Mouse (Mus musculus) Muller cell, postnatal 12 days (primary cell): ENCODE results near the gene Ccdc152.

Experiments used
- DNase-seq: peaks from one replicate; pipeline ENCODE4 v3.0.0-alpha.2; 2015; ENCODE audit errors: inconsistent ontology term

Ccdc152 gene

DNA sequence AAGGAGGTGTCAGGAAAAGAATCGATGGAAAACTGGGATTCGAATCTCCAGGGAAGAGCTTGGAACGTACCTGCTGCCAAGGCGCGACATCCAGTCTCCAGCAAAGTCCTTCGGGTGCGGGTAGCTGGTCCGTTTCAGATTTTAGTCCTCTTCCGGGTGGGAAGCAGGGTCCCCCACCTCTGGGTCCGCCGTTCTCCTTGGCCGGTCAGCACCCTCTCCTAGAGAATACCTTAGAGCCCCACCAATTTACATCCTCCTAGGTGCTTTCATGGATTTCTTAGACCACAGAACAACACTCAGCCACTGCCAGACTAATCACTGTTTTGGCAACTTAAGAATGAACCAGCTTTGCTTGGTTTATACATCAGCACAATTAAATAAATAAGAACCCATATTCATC, at the start of gene Ccdc152:
Ccdc152 (minus strand) TSS at position 101 of the 400 bp plus-strand sequence.
- no peak for DNase-seq

DNA sequence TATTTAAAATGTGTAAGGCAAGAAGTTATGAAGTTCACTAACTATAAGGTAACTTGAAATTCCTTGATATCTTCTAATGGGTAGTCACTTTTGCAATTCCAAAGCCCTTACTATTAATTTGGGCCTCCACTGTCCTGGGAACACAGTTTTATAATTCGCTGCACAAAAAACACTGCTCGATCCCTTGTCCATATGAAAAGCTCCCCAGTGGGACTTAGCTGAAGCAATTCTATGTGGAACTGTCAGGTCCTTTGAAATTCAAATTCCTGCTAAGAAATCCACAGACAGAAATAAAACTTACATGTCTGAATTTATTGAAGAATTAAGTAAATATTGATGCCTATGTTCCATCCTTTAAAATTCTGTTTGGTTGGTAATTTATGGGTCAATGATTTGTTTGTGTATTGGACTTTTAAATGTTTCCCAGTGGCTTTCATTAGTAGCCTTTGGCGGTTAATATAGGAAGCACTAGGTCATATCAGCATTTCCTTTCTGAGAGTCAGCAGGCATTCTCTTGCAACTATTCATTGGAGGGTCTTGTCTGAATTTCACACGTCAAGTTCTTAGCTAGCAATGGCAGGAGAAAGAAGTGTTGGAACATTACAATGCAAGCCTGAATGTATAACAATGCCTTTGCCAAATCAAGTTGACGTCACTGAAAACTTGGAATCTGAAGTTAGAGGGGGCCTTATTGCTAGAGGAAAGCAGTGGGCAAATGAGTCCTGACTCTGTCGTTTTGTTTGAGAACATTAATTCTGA, 46.2 kb upstream of the Ccdc152 start:
- no peak for DNase-seq

DNA sequence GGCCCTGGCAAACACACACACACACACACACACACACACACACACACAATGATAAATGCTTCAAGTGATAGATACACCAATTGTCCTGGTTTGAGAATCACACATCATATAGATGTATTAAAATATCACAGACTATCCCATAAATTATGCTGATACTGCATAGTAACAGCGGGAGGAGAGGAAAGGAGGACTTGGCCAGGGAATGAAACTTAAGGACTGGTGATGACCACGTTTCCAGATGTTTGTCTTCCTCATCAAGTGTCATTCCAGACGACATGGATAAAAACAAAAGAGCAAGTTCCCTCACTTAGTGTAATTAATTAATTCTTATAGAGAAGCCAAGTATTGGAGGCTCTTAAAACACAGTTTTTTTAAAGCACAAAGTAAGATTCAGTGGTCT, 43.4 kb upstream of the Ccdc152 start:
- no peak for DNase-seq

DNA sequence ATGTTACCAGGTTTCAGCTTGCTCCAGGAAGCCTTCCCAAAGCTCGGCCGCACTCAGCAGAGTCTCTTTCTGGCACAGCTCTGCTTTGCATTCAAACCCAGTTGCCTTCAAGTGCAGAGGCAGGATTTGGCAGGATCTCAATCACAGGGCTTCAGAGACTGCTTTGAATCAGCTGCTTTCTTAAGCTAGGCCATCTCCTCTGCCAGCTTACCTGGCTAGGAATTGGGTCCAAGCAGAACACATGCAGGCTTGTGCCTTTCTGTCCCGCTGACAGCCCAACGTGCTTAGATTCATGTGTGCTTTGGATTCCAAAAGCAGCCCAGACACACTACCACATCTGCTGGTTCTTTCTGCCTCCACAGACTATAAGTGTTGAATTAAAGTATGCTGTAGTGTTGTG, 41.2 kb upstream of the Ccdc152 start:
- no peak for DNase-seq

DNA sequence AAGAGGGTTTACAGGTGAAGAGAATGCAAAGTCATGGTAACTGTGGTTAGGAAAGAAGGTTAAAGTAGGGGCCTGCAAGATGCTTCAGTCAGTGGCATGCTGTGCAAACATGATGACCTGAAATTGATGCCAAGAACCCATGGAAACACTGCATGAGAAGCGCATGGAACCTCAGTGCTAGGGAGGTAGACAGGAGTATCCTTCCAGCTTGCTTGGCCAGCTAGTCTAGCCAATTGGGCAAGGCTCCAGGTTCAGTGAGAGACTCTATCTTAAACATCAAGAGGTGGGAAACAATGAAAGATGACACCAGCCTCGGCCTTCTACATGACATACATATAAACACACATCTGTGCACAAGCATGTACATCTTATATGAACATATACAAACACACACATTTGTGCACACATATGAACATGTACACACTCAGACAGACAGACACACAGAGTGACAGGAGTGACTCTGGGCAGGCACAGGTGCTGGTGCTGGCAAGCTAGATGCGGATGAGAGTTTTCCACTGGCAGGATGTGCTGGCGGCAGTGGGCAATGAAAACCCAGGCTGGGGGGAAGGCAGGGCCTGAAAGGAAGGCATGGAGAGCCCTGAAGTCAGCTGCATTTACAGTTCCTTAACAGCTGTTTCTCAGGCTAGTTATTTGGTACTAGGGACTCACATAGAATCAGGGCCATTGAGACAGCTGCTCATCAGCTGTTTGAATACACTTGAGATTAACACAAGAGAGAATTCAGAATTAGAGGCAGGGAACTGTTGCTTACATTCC, 38.7 kb upstream of the Ccdc152 start:
- DNase-seq: no peak

DNA sequence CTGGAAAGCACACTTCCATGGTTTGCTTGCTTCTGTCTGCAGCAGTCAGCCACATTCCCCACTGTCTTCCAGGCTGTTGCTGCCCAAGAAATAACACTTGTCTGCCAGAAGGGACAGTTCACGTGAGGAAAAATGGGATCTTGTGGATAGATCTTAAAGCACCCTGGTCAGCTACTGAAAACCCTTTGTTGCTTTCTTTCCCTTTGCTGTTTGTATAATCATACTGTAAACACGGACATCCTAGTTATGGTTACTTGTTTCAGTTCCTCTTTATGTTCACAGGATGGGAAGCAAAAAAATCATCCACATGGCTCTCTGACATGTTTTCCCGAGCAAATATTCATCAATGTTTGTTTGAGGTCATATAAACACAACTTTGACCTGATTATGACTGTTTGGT, 36.5 kb upstream of the Ccdc152 start:
- no peak for DNase-seq

DNA sequence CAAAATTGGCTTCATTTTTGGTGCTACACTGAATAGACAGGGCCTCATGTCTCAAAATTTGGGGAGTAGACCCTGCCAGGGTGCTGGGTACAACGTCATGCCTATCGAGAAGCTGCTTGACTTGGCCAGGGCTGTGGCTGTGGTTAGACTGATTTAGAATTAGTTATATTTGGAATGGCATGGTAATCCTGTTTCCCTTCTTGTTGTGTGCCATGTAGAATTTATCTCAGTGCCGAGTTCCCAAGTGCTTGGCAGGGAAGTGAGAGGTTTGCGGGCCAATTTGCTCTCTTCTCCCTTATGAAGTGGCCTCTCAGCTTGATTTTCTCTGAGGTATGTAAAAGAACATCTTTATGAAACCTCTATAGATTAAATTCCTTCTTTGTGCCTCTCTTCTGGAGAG, 29.2 kb upstream of the Ccdc152 start:
- no peak for DNase-seq

DNA sequence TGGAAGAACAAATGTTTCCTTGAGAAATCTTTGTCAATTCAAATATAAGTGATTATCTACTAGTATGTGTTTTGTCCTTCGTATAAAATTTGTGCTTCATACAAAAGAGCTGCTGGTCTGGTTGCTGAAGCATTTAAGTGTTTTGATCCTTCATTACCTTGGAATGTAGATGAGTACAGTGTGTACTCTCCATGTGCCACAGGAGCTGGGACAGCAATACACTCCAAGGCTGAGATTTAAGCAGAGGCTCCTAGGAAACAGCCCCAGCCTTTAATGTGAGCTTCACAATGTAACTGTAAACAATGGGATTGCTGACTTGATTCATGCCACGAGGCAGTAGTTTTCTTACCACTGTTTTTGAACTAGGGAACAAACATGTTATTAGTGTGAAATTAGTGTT, 28.5 kb upstream of the Ccdc152 start:
- DNase-seq: no peak

DNA sequence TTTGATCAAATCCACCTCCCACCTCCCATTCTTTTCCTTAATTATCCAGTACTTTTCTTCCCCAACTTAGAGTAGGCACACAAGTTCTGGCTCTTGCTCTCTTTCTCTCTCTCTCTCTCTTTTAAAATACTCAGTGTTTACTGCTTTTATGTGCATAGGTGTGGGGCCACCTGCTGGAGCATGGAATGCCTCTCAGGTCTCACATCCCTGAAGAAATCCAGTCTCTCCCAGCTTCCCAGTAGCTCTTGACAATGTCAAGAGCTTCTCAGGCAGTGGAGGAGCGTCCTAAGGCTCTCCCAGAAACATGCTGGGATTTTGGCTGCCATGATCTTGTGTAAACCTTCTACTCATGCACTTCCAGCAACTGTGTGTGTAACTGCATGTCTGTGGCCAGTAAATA, 27.0 kb upstream of the Ccdc152 start:
- no peak for DNase-seq

DNA sequence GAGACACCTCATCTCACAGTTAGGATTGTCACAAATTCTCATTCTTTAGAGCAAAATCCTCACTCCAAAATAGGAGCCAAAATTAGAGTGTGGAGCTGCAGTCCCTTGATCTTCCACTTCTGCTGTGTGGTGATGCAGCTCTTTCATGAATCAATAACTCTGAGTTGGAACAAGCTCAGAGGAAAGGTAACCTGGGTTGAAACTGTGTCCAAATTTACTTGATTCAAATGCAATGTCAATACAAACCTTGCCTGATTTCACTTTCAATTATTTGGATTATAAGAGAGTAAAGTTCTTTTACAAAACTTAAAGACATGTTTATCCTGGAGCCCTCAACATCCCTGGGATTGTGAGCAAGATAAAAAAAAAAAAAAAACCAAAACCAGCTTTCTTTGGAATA, 19.7 kb upstream of the Ccdc152 start:
- no peak for DNase-seq

DNA sequence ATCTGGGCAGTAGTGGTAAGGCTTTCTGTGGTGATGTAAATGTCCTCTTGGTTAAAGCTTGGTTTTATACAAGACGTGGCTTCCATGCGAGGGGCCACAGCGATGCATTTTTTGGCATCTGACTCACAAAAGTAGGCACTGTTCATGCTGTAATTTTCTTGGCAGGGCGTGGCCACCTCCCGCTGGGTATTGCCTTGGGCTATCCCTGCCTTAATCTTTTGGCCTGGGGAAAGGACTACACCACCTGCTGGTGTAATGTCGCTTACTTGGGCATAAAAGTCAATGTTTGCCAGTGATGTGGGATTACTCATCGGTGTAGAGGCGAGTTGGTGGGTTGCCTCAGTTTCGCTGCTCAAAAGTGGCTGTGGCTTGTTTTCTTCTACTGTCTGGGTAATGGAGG, 16.6 kb upstream of the Ccdc152 start:
- no peak for DNase-seq

DNA sequence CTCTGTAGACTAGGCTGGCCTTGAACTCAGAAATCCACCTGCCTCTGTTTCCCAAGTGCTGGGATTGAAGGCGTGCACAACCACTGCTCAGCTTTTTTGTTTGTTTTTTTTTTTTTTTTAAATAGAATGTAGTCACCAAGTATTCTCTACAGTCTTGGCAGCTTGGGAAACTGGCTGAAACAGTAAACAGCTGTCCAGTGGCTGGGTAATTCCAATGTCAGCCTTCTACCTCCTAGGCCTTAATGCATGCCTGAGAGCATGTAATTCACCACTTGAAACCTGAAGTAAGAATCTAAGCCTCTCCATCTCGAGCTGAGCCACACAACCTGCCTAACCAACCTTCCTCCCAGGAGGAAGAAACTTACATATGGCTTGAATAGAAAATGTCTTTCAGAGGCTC, 13.3 kb upstream of the Ccdc152 start:
- no peak for DNase-seq

DNA sequence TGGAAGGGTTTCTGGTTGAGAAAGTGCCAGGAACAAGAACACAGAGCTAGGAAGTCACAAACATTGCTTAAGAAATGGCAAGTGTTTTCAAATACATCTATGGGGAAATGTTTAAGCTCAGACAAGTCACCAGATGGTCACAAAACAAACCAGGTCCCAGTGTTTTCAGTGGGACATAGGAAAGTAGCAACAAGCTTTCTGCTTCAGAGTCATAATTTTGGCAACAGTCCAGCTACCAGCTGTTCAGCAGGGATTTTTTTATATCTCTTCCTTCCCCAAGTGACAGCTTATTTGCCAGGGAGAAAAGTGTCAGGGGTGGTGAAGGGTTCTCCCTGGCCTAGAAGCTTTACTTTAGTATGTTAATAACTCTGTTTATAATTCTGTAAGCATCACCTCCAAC, 9.6 kb upstream of the Ccdc152 start:
- DNase-seq: no peak

DNA sequence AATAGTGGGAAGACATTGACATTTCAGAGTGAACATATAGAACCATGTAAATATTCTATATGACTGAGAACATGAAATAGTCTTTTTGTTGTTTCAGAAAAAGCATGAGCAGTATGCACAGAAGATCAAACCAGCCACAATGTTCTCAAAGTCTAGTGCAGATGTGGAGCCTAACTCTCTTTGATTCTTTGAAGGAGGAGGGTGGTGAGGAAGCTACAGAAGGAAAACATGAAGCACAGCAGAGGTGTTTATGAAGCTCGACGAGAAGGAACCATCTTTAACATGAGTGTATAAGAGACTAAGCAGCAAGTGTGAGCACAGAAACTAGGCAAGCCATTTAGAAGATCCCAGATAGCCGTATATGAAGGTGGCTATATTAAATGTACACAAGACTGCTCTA, 6.5 kb upstream of the Ccdc152 start:
- DNase-seq: no peak

DNA sequence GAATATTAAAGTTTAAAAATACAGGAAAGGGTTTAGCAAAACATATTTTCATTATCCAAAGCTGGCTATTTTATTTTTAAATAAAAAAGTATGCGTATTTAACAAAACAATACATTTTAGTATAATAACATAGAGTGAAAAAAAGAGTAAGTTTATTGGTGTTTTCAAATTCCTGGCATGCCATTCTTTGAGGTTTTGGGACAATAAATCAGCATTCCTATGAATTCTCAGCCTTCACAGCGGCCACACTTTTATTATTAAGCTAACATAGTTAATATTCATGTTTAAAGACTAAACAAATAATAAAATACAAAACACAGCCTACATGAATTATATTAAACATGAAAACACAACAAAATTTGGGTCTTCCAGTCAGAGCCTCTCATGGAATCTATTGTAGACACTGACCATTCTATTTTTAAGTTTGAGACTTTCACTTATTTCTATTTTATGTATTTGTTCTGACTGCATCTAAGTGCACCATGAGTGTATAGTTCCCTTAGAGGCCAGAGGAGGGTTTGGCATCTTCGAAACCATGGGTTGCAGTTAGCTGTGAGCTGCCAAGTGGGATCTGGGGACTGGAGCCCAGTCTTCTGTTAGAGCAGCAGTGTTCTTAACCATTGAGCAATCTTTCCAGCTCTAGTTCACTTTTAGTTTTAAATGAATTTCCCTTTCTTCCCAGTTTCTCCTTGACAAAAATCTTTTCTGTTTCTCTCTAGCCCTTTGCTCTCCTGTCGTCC, 2.8 kb downstream of the Ccdc152 start:
- DNase-seq: peak; percentile 66

DNA sequence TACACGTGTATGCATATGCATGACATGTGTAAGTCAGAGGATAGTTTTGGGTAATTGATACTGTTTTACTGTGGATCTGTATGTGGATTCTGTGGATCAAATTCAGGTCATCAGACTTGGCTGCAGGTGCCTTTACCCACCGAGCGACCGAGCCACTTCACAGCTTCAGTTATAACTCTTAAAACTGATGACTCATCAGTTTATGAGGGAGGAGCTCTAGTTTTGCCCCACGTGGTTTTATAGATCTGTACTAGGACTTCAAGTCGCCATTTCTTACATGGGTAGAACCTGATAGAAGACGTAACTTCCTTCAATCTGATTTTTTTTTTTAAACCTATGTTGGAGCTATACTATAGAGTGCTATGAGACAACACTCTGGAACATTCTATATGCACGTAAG, 5.7 kb downstream of the Ccdc152 start:
- DNase-seq: no peak

DNA sequence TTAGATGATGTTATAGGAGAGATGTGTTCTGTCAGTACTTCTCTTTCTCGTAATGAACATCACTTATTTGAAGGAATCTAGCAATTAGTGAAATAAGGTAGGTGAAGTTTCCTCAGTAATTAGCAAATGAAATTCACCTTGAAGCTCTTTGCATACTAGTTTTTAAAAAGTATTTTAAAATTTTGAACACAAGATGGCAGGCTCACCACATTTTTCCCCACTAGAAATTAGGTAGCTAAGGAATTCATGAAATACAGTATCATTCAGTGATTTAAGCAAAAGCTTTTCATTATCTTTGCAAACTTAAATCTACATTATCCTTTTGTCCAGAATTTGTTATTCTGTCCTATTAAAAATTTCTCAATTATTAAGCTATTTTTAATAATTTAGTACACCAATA, 7.3 kb downstream of the Ccdc152 start:
- no peak for DNase-seq

DNA sequence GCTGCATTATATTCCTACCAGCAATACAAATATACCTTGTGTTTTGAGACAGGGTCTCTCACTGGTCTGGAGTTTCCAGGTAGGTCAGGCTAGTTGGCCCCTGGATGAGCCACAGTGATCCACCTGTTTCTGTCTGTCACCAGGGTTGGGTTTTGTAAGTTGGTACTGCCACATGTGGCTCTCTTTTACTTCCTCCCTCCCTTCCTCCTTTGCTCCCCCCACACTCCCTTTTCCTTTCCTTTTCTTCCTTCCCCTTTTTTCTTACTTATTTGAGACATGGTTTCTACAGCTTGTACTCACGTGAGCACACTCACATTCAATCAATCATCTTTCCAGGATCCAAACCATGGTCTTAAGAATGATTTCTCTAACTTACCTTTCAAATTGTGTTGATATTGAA, 9.8 kb downstream of the Ccdc152 start:
- no peak for DNase-seq

DNA sequence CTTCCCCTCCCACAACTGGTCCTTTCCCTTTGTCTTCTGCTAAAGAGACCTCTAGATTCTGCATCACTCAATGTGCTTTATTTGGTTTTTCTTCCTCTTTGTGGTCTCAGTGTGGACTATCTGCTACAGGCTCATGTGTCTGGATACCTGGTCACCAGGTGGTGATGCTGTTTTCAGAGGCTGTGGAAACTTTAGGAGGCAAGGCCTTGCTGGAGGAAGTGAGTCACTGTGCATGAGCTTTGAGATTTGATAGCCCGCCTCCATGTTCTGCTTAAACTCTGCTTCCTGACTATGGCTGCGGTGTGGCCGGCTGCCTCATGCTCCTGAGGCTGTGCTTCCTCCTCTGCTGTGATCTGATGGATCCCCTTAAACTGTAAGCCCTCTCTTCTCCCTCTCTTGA, 12.9 kb downstream of the Ccdc152 start:
- DNase-seq: no peak

DNA sequence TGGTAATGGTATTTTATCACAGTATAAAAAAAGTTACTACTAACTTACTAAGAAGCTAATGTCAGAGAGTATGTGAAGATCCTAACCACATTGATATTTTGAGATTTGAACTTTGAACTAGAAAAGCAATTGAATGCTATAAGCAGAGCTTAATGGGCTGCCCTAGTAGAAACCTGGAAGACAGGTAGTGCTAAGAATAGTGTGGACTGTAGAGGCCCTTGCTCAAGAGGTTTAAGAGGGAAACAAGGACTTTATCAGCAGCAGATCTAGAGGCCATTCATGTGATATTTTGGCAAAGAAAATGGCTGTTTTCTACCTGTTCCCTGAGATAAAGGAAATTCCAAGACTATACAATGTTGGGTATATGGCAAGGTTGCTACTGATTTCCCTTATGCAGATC, 17.3 kb downstream of the Ccdc152 start:
- no peak for DNase-seq

DNA sequence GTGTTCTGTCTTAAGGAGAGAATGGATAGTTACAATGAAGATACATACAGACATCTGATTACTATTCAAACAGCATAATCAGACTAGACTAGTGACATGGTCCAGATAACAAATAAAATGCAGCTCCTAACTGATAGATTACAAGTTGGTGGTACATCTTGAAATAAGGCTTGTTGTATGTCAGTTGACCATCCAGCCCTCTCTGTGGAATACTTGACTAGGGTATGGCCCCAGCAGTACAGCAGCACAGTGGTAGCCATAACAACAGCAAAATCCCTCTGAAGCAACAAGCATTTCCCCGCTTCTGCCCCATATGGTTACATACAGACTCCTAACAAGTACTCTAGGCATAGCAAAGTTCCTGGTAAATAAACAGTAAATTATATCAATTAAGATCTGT, 21.6 kb downstream of the Ccdc152 start:
- DNase-seq: no peak

DNA sequence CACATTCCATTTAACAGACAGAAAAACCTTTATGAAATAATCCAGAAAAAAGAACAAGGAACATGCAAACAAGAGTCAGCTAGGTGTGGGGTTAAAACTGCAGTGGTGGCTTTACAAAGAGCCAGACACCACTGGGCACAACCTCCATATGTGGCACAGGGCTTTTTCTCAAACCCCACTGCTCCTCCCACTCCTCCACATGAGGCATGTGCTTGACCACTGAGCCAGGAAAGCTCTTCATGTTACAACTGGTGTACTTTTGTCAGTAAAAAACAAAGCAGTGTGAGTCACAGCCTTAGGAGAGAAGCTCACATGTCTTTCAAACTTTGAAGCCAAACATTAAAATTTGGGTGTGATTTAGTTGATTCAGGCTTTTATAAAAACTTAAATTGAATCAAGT, 22.1 kb downstream of the Ccdc152 start:
- DNase-seq: no peak

DNA sequence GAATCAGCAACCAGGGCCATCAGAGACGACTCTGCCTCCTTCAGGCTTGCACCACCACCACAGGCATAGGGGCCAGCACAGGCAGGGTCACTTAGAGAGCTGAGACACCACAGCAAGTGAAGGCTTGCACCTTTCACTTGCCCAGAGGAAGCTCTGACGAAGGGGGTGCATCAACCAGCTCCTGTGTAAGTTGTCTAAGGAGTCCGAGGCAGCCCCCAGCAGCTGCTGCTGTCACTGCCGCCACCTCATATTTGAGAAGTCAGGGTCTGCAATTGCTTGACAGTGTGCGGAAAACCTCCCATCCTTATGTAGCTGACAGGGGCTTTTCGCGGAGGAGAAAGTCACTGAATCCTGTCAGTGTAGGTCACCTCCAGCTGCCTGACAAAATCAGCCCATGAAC, 24.1 kb downstream of the Ccdc152 start:
- DNase-seq: no peak
